Mouse (Mus musculus) heart, embryonic 16.5 days (tissue): ENCODE data around the gene Kcnj16. TPM values are rescaled to one million over a fixed set of nuclear protein-coding genes. Genes with fewer than 3 reads are reported as not detected.
A peak's percentile ranks its signal among the peaks of the same experiment; 100 is the strongest.

ENCODE experiments used
- ATAC-seq: fragments of 200-750 bp; cut with Nextera tagmentation; replicated peaks from 2 replicates; pipeline ENCODE4 v1.8.0; 2017; ENCODE audit warnings: moderate number of reproducible peaks; ENCODE audit not compliant: insufficient read depth, low FRiP score; ENCODE audit errors: extremely low read depth
- H3K27ac ChIP-seq: fragments of 300-500 bp; sonication (generic); 2 replicates; pipeline ENCODE4 v1.5.1; 2014; ENCODE audit warnings: mild to moderate bottlenecking, low read length, control low read depth, moderate library complexity
- H3K27me3 ChIP-seq: fragments of 300-500 bp; sonication (generic); 2 replicates; pipeline ENCODE4 v1.6.1; 2014; ENCODE audit warnings: low read length, mixed read lengths; ENCODE audit not compliant: control insufficient read depth, insufficient read depth
- H3K36me3 ChIP-seq: fragments of 300-500 bp; sonication (generic); 2 replicates; pipeline ENCODE4 v1.6.1; 2014; ENCODE audit not compliant: control insufficient read depth, insufficient read depth
- H3K4me1 ChIP-seq: fragments of 300-500 bp; sonication (generic); 2 replicates; pipeline ENCODE4 v1.6.1; 2014; ENCODE audit warnings: low read length, mixed read lengths; ENCODE audit not compliant: control insufficient read depth, insufficient read depth
- H3K4me2 ChIP-seq: fragments of 300-500 bp; sonication (generic); 2 replicates; pipeline ENCODE4 v1.6.1; 2014; ENCODE audit warnings: low read depth, mild to moderate bottlenecking, control low read depth, low read length
- H3K4me3 ChIP-seq: fragments of 300-500 bp; sonication (generic); 2 replicates; pipeline ENCODE4 v1.5.1; 2014; ENCODE audit warnings: mild to moderate bottlenecking, control low read depth, low read length
- H3K9ac ChIP-seq: fragments of 300-500 bp; sonication (generic); 2 replicates; pipeline ENCODE4 v1.6.1; 2014; ENCODE audit warnings: low read length, control low read depth
- H3K9me3 ChIP-seq: fragments of 300-500 bp; sonication (generic); replicated peaks from 2 replicates; pipeline ENCODE4 v1.6.1; 2016; ENCODE audit warnings: low read length; ENCODE audit not compliant: control insufficient read depth
- WGBS: fragments of 180-500 bp; shearing (Covaris S2); extraction: QIAGEN DNeasy Blood & Tissue Kit; methylation state at CpG from one replicate; pipeline ENCODE4 v1.1.7; 2014; 5-methylcytosine and 5-hydroxymethylcytosine counted together
- polyA plus RNA-seq: library from polyadenylated mRNA; unstranded; fragments of >200 nt; fragmentation: Nextera tagmentation; extraction: Ambion mirVana; gene quantifications from 2 replicates; pipeline ENCODE4 v1.2.1, GENCODE M21; 2015

Kcnj16 gene
- polyA plus RNA-seq, 1 experiment from 2014 or later, result not detected

- peaks cover 3% of the 10 kb centered on the region; the same call in 1 of the 2 replicates for H3K4me1 ChIP-seq
- H3K36me3 ChIP-seq, result no peaks in the 10 kb centered on the region
- WGBS, result 89% methylated on average over 1 of the region's 1 CpGs
Measured at GRCm38 (mm10) chr11:110985508-110985907, 17.7 kb downstream of the Kcnj16 start.

GRCm38 (mm10) chr11:110985949-110986348 lies 18.1 kb downstream of the Kcnj16 start:
- Histone ChIP-seq H3K36me3 (no peaks in the 10 kb centered on the region), H3K27ac (no peak overlapping the region), H3K4me2 (no peak overlapping the region), H3K4me3 (no peak overlapping the region), H3K4me1 (peaks cover 3% of the 10 kb centered on the region; the same call in 1 of the 2 replicates), H3K9ac (no peak overlapping the region), H3K9me3 (no peaks in the 10 kb centered on the region), H3K27me3 (no peaks in the 10 kb centered on the region)
- WGBS, result 20% methylated on average over 3 of the region's 3 CpGs
- no peak for ATAC-seq

More at GRCm38 (mm10) chr11:110985508-110985907, 17.7 kb downstream of the Kcnj16 start:
- ATAC-seq, result no peak
- Histone ChIP-seq H3K27me3 (no peaks in the 10 kb centered on the region), H3K9me3 (no peaks in the 10 kb centered on the region), H3K4me3 (no peak overlapping the region), H3K4me2 (no peak overlapping the region), H3K27ac (no peak overlapping the region), H3K9ac (no peak overlapping the region)

- Histone ChIP-seq H3K9ac (no peak overlapping the region), H3K4me1 (no peaks in the 10 kb centered on the region), H3K27me3 (no peaks in the 10 kb centered on the region), H3K27ac (peak overlapping the region; percentile 47; the same call in 1 of the 2 replicates), H3K4me3 (no peak overlapping the region), H3K4me2 (no peak overlapping the region), H3K9me3 (no peaks in the 10 kb centered on the region), H3K36me3 (no peaks in the 10 kb centered on the region)
- peak; percentile 83 for ATAC-seq
- 54% methylated on average over 4 of the region's 4 CpGs for WGBS
Measured at GRCm38 (mm10) chr11:110993616-110994015, 25.8 kb downstream of the Kcnj16 start.

GRCm38 (mm10) chr11:110997211-110997610 lies 29.4 kb downstream of the Kcnj16 start:
- Histone ChIP-seq H3K27me3 (no peaks in the 10 kb centered on the region), H3K4me2 (no peak overlapping the region), H3K9ac (no peak overlapping the region), H3K4me3 (no peak overlapping the region), H3K9me3 (no peaks in the 10 kb centered on the region), H3K36me3 (no peaks in the 10 kb centered on the region), H3K27ac (no peak overlapping the region), H3K4me1 (no peaks in the 10 kb centered on the region)
- WGBS, result 55% methylated on average over 9 of the region's 9 CpGs
- ATAC-seq, result no peak

- no peak for ATAC-seq
- no peaks in the 10 kb centered on the region for H3K9me3 ChIP-seq
- H3K27ac ChIP-seq, result no peak overlapping the region
- H3K9ac ChIP-seq, result no peak overlapping the region
- H3K4me1 ChIP-seq, result no peaks in the 10 kb centered on the region
- no peak overlapping the region for H3K4me2 ChIP-seq
- WGBS, result 55% methylated on average over 3 of the region's 3 CpGs
- H3K27me3 ChIP-seq, result no peaks in the 10 kb centered on the region
- H3K36me3 ChIP-seq, result no peaks in the 10 kb centered on the region
- H3K4me3 ChIP-seq, result no peak overlapping the region
Measured at GRCm38 (mm10) chr11:111005103-111005502, 37.3 kb downstream of the Kcnj16 start.

GRCm38 (mm10) chr11:111009471-111009870 lies 41.6 kb downstream of the Kcnj16 start:
- 70% methylated on average over 3 of the region's 3 CpGs for WGBS
- ATAC-seq, result no peak
- Histone ChIP-seq H3K27ac (no peak overlapping the region), H3K36me3 (no peaks in the 10 kb centered on the region), H3K9ac (no peak overlapping the region), H3K4me1 (no peaks in the 10 kb centered on the region), H3K4me3 (no peak overlapping the region), H3K4me2 (no peak overlapping the region), H3K27me3 (no peaks in the 10 kb centered on the region), H3K9me3 (no peaks in the 10 kb centered on the region)

GRCm38 (mm10) chr11:111016206-111016605 lies 48.4 kb downstream of the Kcnj16 start:
- H3K4me3 ChIP-seq, result no peak overlapping the region
- no peak overlapping the region for H3K9ac ChIP-seq
- no peaks in the 10 kb centered on the region for H3K36me3 ChIP-seq
- no peaks in the 10 kb centered on the region for H3K27me3 ChIP-seq
- 84% methylated on average over 3 of the region's 3 CpGs for WGBS
- no peak for ATAC-seq
- H3K27ac ChIP-seq, result no peak overlapping the region
- H3K4me2 ChIP-seq, result no peak overlapping the region
- H3K9me3 ChIP-seq, result no peaks in the 10 kb centered on the region
- H3K4me1 ChIP-seq, result no peaks in the 10 kb centered on the region

- Histone ChIP-seq H3K9ac (no peak overlapping the region), H3K27me3 (no peaks in the 10 kb centered on the region), H3K4me1 (no peaks in the 10 kb centered on the region), H3K4me3 (no peak overlapping the region), H3K27ac (no peak overlapping the region), H3K4me2 (no peak overlapping the region), H3K9me3 (no peaks in the 10 kb centered on the region), H3K36me3 (no peaks in the 10 kb centered on the region)
- ATAC-seq, result no peak
- 54% methylated on average over 2 of the region's 2 CpGs for WGBS
Measured at GRCm38 (mm10) chr11:111020211-111020610, 52.4 kb downstream of the Kcnj16 start.

GRCm38 (mm10) chr11:111022681-111023281 lies 54.9 kb downstream of the Kcnj16 start:
- 77% methylated on average over 8 of the region's 8 CpGs for WGBS
- no peak overlapping the region for H3K4me2 ChIP-seq
- H3K36me3 ChIP-seq, result no peaks in the 10 kb centered on the region
- H3K4me1 ChIP-seq, result no peaks in the 10 kb centered on the region
- ATAC-seq, result no peak
- H3K27me3 ChIP-seq, result no peaks in the 10 kb centered on the region
- H3K9ac ChIP-seq, result no peak overlapping the region
- H3K27ac ChIP-seq, result no peak overlapping the region
- H3K4me3 ChIP-seq, result no peak overlapping the region
- H3K9me3 ChIP-seq, result no peaks in the 10 kb centered on the region
